Mouse (Mus musculus): ENCODE data around the gene Smim24.

Smim24 gene

DNA sequence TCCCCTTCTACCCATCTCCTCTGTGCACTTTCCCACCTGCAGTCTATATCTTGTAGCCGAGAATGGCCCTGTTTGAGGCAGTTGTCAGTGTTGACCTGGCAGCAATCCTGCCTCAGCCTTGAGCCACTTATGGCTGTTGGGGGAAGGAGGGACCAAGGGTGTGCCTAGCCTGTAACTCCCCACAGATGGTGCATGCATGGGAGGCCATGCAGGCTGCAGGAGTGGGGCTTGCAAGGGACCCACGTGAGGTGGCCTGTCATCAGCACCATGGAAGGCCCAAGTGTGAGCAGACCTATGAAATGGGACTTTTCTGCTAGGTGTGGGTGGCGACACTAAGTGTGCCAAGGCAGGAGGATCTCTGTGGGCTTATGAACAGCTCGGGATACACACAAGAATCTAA, 27.8 kb upstream of the Smim24 start:
- in situ Hi-C loops (cut with MseI, MboI), result no loop called here

DNA sequence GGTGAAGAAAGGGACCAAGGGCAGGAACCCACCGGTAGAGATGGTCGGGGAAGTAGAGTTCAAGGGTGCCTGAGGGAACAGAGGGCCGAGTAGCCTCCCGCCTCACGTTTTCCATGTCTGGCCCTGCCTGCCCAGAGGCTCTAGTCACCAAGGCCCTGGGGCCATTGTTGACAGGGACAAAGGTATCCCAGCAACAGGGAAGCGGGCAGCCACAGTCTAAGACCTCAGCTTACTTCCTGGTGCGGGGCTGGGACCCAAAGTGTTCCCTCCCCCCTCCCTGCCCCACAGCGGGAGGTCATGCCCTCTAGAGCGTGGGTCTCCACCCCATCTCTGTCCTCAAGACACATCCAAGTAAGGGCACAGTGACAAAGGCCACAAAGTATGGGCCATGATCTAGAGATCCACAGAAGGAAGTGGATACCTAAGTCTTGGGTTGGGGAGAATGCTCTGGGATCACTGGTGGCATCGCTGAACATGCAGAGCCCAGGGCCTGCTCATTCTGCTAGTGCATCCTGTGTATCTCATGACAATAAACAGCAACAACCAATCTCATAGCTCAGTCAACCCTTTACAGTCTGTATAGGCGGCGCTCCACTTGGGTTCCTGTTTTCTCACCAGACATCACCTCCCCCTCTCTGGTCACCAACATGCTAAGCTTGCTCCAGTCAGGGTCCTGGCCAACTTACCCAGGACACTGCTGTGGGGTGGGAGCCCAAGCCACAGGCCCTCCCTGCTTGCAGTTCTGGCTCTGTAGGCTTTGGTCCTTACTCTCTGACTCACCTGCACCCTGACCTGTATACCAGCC, 27.0 kb upstream of the Smim24 start, which contains the start of gene 4930404N11Rik:
Gene 4930404N11Rik (minus strand): TSS at position 145 of the 805 bp plus-strand sequence.
- in situ Hi-C loops (cut with MseI, MboI), result no loop called here

DNA sequence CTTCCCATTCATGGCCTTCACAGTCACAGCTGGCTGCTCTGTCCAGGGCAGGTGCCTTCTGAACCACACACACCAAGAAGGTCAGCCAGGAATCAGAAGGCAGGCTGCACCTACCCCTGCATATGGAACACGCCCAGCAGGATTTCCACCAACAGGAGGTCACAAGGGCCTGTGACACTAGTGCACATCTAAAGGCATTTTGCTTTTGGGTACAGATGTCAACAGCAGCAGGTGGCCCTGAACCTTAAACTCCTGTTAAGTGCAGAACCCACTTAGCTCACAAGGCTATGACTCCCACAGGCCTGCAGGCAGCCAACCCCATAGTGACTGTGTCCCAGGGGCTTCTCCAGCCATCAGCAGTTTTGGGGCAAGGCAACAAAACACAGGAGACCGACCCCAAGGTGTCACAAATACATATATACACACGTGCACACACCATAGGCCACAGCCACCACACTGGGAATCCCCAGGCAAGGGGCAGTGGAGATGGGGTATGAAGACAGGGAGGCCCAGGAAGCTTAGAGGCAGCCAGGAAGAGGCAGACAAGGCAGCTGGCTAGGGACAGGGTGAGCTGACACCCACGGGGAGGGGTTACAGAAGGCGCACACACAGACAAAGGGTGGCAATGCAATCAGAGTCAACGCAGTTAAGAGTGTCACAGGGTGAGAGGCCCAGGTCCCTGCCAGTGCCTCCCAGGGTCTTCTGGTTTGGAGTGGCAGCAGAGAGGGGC, 26.2 kb upstream of the Smim24 start:
- in situ Hi-C loops (cut with MseI, MboI), result no loop called here

DNA sequence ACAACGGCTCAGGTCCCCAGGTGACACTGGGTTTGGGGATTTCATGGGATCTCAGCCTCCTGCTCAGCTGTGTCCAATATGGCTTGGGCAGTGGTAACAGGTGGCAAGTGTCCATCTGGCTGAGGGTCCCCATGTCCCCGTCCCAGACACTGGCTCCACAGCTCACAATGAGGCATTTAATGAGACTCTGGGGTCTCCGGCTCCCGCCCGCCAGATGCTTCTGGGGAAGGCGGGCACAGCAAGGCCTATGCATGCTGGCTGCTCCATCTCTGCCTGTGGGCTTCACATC, 25.7 kb upstream of the Smim24 start:
- in situ Hi-C loops (cut with MseI, MboI), result no loop called here

DNA sequence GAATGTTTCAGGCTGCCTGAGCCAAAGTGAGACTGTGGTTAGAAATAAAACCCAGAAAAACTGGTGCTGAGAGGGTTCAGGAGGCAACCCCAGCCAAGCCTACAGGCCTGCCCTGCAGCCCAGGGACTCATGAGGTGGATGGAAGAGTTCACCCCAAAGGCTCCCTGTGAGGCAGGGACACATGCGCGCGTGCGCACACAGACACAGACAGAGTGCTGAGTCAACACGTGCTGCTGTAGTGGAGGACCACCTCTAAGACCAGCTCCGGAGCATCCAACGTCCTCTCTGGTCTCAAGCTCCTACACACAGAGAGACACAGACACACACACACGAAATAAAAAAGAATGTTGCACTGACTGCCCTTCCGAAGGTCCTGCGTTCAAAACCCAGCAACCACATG, 17.5 kb upstream of the Smim24 start:
- in situ Hi-C loops (cut with MseI, MboI), result no loop called here

DNA sequence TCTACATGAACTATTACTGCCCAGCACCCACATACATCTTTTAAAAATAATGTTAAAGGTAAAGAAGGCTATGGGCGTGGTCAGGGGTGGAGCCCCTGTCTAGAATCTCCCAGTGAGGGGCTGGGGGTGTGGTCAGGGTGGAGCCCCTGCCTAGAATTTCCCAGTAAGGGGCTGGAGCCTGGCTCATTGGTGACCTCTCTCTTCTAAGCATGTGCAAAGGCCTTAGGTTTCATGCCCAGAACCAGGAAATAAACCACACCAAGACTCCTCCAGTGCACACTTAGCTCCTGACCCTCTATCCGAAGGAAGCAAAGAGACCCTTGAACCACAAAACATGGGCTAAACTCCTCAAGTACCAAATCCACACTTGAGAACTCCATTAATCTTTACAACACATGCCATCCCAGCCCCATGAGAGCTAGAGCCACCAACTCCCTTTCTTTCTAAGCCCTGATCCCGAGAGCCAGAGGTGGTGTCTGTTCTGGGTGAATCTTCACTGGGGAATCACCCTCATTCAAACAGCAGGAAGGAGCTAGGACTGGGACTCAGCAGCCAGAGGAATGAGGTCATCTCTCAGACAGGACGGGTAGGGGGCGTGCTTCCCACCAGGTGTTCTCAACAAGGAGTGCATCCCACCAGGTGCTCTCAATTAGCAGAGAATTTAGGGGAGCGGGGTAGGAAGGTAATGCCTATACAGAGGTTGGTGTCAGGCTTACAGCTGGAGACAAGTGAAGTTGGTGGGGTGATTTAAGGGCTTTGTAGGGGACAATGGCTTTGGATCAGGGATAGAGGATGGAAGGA, 16.1 kb upstream of the Smim24 start:
- in situ Hi-C loops (cut with MseI, MboI), result no loop called here

DNA sequence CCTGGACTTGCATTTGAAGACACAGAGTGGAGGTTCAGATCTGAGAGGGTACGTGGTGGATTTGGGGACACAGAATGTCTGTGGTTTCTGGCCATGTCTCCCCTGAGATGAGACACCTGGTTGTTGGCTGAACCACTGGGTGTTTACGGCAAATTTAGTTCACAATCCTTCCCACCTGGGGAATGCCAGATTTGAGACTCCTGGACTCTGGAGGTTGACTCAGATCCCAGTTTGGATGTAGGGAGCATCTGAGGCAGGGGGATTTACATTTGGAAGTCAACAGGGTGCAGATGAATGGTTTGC, 15.5 kb upstream of the Smim24 start:
- in situ Hi-C loops (cut with MseI, MboI), result no loop called here

DNA sequence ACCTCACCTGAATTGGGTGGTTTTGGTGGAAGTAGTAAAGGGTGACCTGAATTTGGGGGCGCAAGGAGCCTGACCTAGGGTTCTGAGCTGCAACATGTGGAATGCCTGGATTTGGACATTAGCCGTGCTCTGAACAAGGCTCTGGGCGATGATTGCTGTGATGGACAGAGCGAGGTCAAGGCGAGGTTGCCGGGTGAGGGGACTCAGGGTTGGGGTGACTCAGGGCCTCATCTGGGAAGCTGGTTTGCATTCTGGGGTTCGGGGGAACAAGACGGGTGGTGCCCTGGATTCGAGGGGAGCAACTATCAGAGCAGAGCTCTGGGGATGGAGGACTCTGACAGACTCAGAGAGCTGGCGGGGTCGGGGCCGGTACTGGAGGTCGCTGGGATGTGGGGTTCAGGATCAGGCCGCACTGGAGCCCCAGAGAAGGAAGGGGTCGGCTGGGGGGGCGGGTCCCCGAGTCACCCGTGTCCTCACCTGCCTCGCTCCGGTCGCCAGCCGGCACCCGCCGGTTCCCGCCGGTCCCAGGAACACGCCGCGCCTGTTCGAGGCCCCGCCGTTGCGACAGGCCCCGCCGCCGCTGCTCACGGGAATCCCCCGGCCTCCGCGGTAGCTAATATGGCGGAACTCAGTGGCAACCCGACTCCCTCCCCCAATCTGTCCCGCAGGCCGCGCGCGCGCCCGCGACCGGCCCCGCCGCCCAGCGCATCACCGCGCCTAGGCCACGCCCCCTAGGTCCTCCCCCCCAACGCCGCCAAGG, 14.9 kb upstream of the Smim24 start, which contains the start of gene Fzr1:
Gene Fzr1 (minus strand): TSS at position 724 of the 760 bp plus-strand sequence.
- in situ Hi-C loops (cut with MseI, MboI), result no loop called here

DNA sequence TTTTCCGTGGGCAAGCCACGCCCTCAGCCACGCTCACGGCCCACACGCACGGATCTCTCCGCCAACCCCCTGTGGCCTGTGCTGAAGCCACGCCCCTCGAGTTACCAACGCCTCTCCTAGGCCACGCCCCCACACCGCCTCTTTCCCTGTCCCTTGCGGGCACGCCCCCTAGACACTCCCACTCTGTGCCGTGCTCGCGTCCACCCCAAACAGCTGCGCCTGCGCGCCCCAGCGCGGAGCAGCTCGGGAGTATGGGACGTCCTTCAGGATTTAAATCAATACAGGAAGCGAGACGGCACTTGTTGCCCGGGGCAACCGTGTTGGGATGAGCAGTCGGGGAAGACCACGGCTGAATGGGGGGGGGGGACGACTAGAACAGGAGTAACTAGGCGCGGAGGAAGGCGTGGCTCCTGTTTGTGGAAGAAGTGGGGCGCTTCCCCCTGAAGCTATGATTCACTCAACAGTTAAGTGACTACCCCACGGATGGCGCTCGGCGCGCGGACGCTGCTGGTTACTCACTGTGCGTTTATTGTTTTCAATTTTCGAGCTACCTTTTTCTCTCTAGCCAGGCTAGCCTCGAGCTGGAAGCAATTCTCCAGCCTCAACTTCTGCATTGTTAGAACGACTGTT, 14.2 kb upstream of the Smim24 start:
- in situ Hi-C loops (cut with MseI, MboI), result no loop called here

DNA sequence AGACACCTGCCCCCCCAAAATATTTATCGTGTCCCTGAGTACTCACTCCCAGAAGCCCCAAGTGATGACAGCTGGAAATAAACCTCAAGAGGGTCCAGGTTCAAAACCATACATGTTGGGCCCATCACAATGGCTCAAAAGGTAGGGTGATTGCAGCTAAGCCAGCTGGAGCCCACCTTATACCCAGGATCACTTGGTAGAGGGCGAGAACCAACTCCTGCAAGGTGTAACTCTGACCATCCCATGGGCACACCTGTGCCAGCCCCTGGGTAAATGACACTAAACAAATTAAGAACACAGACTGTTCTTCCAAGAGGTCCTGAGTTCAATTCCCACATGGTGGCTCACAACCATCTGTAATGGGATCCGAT, 13.7 kb upstream of the Smim24 start:
- in situ Hi-C loops (cut with MseI, MboI), result no loop called here

DNA sequence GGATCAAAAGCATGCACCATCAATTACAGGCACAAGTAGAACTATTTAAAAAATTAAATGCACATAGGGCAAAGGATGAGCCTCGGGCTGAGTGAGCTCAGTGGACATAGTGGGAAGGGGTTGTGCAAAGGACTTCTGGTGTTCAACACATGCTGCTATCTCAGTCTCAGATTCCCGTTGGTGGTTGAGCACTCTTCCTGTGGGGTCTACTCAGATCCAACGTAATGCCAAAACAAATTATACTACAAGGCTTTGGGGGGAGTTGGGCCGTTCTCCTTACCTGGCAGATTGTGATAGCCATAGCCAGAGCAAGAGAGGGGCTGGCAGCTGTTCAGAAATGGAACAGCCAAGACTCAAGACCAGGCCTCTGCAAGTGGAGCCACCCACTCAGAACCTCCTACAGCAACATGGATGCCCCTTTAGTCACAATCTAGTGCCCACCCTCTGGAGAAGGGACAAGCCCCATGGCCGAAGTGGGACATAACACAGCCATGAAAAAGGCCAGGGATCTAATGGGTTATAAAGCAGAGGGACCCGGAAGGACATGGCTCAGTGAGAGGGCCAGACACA, 13.0 kb upstream of the Smim24 start:
- in situ Hi-C loops (cut with MseI, MboI), result no loop called here

DNA sequence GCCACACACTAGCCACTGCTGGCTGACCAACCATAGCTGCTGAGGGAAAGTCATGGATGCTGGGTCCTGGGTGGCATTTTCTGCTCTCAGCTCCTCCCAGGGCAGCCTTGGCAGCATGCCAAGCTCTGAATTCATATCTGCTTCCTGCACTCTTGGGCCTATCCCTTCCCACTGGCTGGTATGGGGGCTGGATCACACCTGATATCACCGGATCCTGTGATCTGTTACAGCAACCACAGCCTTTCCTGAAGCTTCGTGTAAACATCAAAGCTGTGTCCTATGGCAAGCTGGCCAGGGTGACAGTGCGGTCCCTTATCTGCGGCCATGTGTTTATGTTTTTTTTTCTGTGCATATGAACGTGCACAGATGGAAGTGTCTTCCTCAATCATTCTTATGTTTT, 10.8 kb upstream of the Smim24 start:
- in situ Hi-C loops (cut with MseI, MboI), result no loop called here

DNA sequence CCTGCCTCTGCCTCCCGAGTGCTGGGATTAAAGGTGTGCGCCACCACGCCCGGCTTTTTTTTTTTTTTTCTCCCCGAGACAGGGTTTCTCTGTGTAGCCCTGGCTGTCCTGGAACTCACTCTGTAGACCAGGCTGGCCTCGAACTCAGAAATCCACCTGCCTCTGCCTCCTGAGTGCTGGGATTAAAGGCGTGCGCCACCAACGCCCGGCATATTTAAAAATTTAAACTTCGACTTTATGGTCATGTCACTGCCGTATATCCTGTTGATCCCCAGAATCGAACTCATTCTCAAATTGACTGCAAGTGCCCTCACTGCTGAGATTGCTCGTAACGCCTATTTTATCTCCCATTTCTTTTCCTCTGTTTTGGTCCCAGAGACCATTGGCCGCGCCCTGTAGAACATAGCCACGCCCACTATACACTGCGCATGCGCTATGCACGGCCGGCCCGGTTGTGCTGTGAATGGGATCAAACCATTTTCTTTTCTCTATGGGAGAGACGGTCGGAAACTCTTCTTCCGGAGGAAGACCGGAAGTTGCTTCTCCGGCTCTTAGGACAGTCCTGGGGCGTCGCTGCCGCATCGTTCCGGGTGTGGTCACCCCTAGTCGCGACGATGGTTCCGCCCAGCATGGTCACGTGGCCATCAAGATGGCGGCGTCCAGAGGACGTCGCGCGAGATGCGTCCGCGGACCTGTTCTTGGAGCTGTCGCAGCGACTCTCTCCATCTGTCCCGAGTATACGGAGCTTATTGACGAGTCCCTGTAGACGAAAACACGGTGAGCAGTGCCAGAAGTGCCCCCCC, 8.8 kb upstream of the Smim24 start, which contains the start of the genes Dohh and Gm48551:
Gene Dohh (plus strand): TSS at position 627 of the 803 bp plus-strand sequence.
Gene Gm48551 (plus strand): TSS at position 665 of the 803 bp plus-strand sequence.
- in situ Hi-C loops (cut with MseI, MboI), result no loop called here

DNA sequence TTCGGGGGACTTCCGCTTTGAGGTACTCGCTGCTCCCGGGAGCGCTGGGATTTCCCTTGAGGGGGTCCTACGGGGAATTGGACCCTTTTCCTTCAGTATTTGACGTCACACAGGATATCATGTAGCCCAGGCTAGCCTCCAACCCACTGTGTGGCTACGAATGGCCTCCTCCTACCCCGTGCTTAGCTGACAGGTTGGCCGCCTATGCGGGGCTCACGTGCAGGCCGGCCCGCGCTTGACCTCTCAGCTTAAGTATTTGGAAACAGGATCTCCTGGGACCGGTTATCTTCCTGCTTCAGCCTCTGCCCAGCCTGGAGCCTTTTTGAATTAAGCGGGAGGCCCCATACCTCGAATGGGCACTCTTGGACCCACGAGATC, 8.3 kb upstream of the Smim24 start:
- in situ Hi-C loops (cut with MseI, MboI), result no loop called here

DNA sequence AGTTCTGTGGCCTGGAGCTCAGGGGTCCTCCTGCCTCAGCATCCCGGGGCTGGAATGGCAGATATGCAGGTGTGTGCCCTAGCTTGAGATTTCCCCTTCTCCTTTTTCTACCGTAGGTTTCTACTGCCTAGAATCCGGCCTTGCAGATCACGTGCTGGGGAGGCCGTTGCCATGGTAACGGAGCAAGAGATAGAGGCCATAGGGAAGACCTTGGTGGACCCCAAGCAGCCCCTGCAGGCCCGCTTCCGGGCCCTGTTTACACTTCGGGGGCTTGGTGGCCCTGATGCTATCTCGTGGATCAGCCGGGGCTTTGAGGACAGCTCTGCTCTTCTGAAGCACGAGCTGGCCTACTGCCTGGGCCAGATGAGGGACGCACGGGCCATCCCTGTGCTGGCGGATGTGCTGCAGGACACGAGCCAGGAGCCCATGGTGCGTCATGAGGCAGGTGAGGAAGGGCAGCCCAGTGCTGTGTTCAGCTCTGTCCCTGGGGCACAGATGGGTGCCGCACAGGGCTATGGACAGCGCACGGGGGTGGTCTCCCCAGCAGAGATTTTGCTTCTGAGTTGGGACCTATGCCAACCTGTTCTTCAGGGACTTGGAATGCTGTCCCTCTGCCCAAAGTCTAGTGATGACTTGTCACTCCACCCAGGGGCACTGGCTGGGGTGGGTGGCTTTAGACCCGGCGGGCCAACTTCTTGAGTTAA, 7.1 kb upstream of the Smim24 start:
- in situ Hi-C loops (cut with MseI, MboI), result no loop called here

DNA sequence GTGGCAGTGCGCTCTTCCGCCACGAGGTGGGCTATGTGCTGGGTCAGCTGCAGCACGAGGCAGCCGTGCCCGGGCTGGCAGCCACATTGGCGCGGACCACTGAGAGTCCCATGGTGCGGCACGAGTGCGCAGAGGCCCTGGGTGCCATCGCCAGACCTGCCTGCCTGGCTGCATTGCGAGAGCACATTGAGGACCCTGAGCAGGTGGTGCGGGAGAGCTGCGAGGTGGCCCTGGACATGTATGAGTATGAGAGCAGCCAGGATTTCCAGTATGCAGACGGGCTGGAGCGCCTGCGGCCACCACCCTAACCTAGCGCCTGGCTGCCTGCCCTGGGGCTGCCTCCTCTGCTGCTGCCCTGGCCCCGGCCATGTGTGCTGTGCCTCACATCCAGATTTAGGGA, 5.1 kb upstream of the Smim24 start:
- in situ Hi-C loops (cut with MseI, MboI), result no loop called here

DNA sequence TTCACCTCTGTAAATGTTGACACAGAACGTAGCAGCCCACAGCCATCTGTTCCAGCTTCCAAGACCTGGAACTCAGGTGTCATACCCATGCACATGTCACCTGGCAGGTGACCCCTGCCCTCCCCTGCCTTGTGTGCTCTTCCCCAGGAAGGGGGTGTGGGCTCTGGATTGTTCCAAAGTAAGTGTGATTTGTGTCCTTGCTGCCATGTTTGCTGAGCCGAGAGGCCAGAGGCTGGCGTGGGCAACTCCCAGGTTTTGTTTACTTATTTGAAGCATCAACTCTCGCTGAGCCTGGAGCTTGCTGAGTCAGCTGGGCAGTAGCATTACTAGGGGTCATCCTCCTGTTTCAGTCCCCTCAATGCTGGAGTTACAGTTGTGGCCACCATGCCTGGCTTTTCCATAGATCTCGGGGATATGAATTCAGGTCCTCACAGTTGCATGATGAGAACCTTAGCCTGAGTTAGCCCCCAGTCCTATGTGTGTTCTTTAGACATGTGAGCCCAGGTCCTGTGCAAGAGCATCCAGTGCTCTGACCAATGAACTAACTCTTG, 4.3 kb upstream of the Smim24 start, which contains the start of gene Gm48552:
Gene Gm48552 (plus strand): TSS at position 501 of the 551 bp plus-strand sequence.
- in situ Hi-C loops (cut with MseI, MboI), result no loop called here

DNA sequence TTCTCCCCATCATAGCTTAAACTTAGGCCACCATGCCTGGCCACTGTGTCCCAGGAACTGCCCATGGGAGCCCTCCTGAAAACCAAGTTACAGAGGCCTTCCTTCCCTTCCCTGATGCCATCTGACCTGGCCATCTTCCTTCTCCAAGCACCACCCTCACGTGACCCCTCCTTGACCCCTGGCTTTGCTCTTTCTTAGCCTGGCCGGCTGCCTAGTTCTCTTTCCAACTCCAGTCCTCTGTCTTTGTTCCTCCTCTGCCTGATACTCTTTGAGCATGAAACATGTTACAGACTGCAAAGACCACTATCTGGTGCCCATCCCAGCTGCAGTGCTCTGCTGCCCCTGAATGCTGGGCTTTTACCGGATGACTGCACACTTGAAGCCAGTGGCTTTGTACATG, 3.5 kb upstream of the Smim24 start:
- in situ Hi-C loops (cut with MseI, MboI), result no loop called here
